Mouse (Mus musculus): ENCODE results near the gene 1700029F12Rik. TPM values are rescaled to one million over a fixed set of nuclear protein-coding genes. Genes with fewer than 3 reads are reported as not detected.

1700029F12Rik gene
- total RNA-seq, 4 experiments from 2014 or later, result not detected

DNA sequence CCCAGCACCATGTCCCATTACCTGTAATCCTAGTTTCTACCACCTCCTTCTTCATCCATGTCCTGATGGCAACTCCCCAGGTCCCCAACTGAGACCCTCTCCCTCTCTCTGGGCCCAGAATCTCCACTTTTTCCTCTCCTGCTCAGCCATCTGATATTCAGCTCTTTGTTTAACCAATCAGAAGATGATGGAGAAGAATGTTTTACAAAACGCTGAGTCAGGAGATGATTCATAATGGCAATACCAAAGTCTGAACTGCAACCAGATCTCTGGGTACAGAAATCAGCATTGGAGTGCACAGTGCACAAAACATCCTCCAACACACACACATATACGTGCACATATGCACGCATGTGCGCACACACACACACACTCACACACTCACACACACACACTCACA is 60.8 kb downstream of the 1700029F12Rik start:
- no peak for DNase-seq (ENCODE audit: low spot score in 2 of 2)

Other genes starting within 250 kb of the 1700029F12Rik start
- 10 to 100 TPM; 10.6 to 16.4 (median 11.2) TPM for gene Gcnt4, start 109.7 kb downstream of the 1700029F12Rik start, total RNA-seq (2022)
- 10 to 100 TPM; 44.6 to 52.0 (median 50.7) TPM for gene Fam169a, start 32.9 kb upstream of the 1700029F12Rik start, total RNA-seq (2022)
- gene Gm6169, start 64.9 kb upstream of the 1700029F12Rik start, total RNA-seq (2022), result 1 to 10 TPM in 2 of 4 experiments, not detected in 2; 1.2 to 3.0 TPM
- 10 to 100 TPM; 21.3 to 28.4 (median 25.4) TPM for gene Gfm2, start 103.6 kb upstream of the 1700029F12Rik start, total RNA-seq (2022)
- 10 to 100 TPM; 29.4 to 43.6 (median 33.9) TPM for gene Nsa2, start 103.6 kb upstream of the 1700029F12Rik start, total RNA-seq (2022)
- 100 to 1,000 TPM; 108 to 345 (median 194) TPM for gene Hexb, start 164.0 kb upstream of the 1700029F12Rik start, total RNA-seq (2022)
- gene Enc1, start 206.7 kb upstream of the 1700029F12Rik start, total RNA-seq (2022), result 100 to 1,000 TPM; 425 to 545 (median 450) TPM